Mouse (Mus musculus) forebrain, embryonic 14.5 days (tissue): ENCODE results near the gene Cycs. TPM values are rescaled to one million over a fixed set of nuclear protein-coding genes. Genes with fewer than 3 reads are reported as not detected.
A peak's percentile ranks its signal among the peaks of the same experiment; 100 is the strongest.

Experiments
- ATAC-seq: fragments of 200-750 bp; cut with Nextera tagmentation; 2 replicates; pipeline ENCODE4 v1.8.0; 2017; ENCODE audit warnings: mild to moderate bottlenecking, moderate library complexity
- DNase-seq: peaks from one replicate; pipeline ENCODE4 v3.0.0-alpha.2; 2015; ENCODE audit warnings: low spot score
- H3K27ac ChIP-seq: fragments of 300-500 bp; sonication (generic); 2 replicates; pipeline ENCODE4 v1.5.1; 2014; ENCODE audit warnings: low read depth, mild to moderate bottlenecking, control low read depth, low read length, moderate library complexity
- H3K27me3 ChIP-seq: fragments of 300-500 bp; sonication (generic); replicated peaks from 2 replicates; pipeline ENCODE4 v1.6.1; 2014; ENCODE audit warnings: low read length, control low read depth, mixed read lengths; ENCODE audit not compliant: control insufficient read depth, insufficient read depth
- H3K36me3 ChIP-seq: fragments of 300-500 bp; sonication (generic); 2 replicates; pipeline ENCODE4 v1.6.1; 2014; ENCODE audit warnings: low read length, control low read depth; ENCODE audit not compliant: control insufficient read depth, insufficient read depth
- H3K4me1 ChIP-seq: fragments of 300-500 bp; sonication (generic); 2 replicates; pipeline ENCODE4 v1.6.1; 2014; ENCODE audit warnings: antibody characterized with exemption, low read length, control low read depth; ENCODE audit not compliant: control insufficient read depth, insufficient read depth
- H3K4me2 ChIP-seq: fragments of 300-500 bp; sonication (generic); 2 replicates; pipeline ENCODE4 v1.6.1; 2014; ENCODE audit warnings: mild to moderate bottlenecking, control low read depth, low read length
- H3K4me3 ChIP-seq: fragments of 300-500 bp; sonication (generic); 2 replicates; pipeline ENCODE4 v1.5.1; 2014; ENCODE audit warnings: low read depth, low read length, control low read depth
- H3K9ac ChIP-seq: fragments of 300-500 bp; sonication (generic); 2 replicates; pipeline ENCODE4 v1.6.1; 2014; ENCODE audit warnings: mild to moderate bottlenecking, low read length, control low read depth, moderate library complexity
- H3K9me3 ChIP-seq: fragments of 300-500 bp; sonication (generic); replicated peaks from 2 replicates; pipeline ENCODE4 v1.6.1; 2016; ENCODE audit warnings: low read length, control low read depth, mixed read lengths; ENCODE audit not compliant: control insufficient read depth
- WGBS: fragments of 180-500 bp; shearing (Covaris S2); extraction: QIAGEN DNeasy Blood & Tissue Kit; methylation state at CpG from one replicate; pipeline ENCODE4 v1.1.7; 2014; 5-methylcytosine and 5-hydroxymethylcytosine counted together
- polyA plus RNA-seq: library from polyadenylated mRNA; unstranded; fragments of >200 nt; fragmentation: Nextera tagmentation; extraction: Ambion mirVana; gene quantifications from 2 replicates; pipeline ENCODE4 v1.2.1, GENCODE M21; 2014

Cycs gene
- polyA plus RNA-seq, 1 experiment from 2014 or later = 70.5 TPM

DNA sequence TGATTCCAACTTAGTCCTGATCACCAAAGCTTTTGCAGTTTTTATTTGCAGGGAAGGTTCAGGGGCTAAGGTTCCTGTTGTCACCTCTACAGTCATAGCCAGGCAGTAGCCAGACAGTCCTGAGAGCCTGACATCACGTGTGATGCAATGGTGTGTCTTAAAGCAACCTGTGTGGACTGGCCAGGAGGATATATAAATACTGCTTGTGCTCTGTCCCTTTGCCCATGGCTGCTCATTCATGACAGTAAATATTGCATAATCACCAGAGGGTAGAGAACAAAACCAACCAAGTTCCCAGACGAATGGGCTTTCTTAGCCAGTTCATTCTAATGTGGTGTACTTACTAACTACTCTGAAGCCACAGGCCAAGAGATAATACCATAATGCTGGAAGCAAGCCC is 21.1 kb upstream of the Cycs start:
- no peak overlapping the region for H3K4me3 ChIP-seq
- no peak overlapping the region for H3K27ac ChIP-seq
- ATAC-seq = no peak
- H3K4me2 ChIP-seq = no peak overlapping the region
- no peaks in the 10 kb centered on the region for H3K9me3 ChIP-seq
- no peaks in the 10 kb centered on the region for H3K4me1 ChIP-seq
- no peak for DNase-seq
- H3K27me3 ChIP-seq = no peaks in the 10 kb centered on the region
- H3K36me3 ChIP-seq = no peaks in the 10 kb centered on the region
- H3K9ac ChIP-seq = no peak overlapping the region
- WGBS = 88% methylated on average over 2 of the region's 2 CpGs

DNA sequence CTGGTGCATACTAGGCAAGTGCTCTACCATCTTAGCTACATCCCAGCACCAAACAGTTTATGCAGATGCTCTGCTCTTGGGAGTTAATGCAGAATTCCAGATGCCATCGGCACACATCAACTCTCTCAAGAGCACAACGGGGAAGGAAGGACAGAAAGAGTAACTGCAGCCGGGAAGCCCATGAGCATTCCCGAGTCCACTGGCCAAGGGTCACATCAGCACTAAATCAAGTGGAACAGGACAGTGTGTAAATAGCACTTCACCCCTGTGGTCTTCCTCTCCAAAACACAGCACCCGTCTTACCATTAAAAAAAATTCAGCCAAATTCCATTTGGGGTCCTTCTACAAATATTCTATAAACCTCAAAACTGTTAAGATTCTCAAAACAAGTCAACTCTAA is 20.0 kb upstream of the Cycs start:
- Histone ChIP-seq H3K27me3 (no peaks in the 10 kb centered on the region), H3K4me3 (no peak overlapping the region), H3K9me3 (no peaks in the 10 kb centered on the region), H3K36me3 (no peaks in the 10 kb centered on the region), H3K4me2 (no peak overlapping the region), H3K9ac (no peak overlapping the region), H3K4me1 (no peaks in the 10 kb centered on the region), H3K27ac (no peak overlapping the region)
- DNase-seq (no peak), ATAC-seq (no peak)
- 87% methylated on average over 5 of the region's 5 CpGs for WGBS

DNA sequence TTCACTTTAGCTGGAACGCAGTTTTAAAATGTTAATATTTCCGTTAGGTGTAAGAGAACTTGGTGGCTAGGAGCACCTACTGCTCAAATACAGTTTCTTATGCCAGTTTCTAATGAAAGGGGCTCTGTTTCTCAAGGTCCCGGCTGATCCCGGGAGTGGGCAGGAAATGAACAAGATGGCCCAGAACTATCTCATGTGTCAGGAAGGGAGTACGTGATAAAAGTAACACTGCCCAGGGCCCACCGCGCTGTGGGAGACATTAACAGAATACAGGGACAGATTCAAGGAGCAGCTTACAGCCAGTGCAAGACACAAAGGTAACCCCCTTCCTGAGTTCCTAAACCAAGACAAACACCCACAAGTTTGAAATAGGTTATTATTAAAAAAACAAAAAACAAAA is 19.4 kb upstream of the Cycs start:
- WGBS = 92% methylated on average over 7 of the region's 7 CpGs
- no peak overlapping the region for H3K27ac ChIP-seq

DNA sequence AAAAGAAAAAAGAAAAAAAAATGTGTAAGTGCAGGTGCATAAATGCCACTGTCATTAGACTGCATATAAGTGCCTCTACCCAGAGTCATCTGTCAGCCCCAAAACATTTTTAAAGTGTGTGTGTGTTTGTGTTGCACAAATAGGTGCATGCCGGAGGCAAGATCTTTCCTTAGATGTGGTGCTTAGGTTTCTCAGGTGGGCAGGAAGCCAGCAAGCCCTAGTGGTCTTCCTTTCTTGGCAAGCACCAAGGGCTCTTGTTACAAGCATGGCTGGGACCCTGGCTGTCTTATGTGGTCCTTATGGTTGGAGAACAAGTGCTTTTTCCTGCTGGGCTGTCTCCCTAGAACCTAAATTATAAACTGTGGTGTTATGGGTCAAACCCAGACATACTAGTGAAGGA is 5.3 kb upstream of the Cycs start:
- Histone ChIP-seq H3K9me3 (no peaks in the 10 kb centered on the region), H3K27ac (no peak overlapping the region), H3K4me1 (no peaks in the 10 kb centered on the region; the same call in 1 of the 2 replicates), H3K4me2 (no peak overlapping the region), H3K4me3 (no peak overlapping the region), H3K9ac (no peak overlapping the region), H3K27me3 (no peaks in the 10 kb centered on the region), H3K36me3 (no peaks in the 10 kb centered on the region)
- WGBS = 82% methylated on average over 1 of the region's 1 CpGs
- DNase-seq (no peak), ATAC-seq (no peak)

More for the DNA sequence above, 19.4 kb upstream of the Cycs start:
- Histone ChIP-seq H3K4me2 (no peak overlapping the region), H3K9ac (no peak overlapping the region), H3K36me3 (no peaks in the 10 kb centered on the region), H3K4me3 (no peak overlapping the region), H3K4me1 (no peaks in the 10 kb centered on the region), H3K27me3 (no peaks in the 10 kb centered on the region), H3K9me3 (no peaks in the 10 kb centered on the region)
- ATAC-seq (no peak), DNase-seq (no peak)

DNA sequence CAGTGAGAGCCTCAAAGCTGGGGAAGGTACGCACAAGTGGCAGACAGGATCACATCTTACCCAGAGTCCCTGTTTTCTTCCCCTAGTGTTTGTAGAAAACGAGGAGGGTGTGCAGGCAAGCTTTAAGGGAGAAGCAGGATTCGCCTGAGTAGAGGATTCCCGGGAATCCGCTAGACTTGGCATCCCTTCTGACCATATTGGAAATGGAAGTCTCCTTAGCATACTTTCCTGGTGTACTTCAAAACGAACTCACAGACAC is 588 bp upstream of the Cycs start:
- peak overlapping the region; percentile 84 for H3K4me2 ChIP-seq
- peak; percentile 52 for DNase-seq
- H3K27me3 ChIP-seq = no peaks in the 10 kb centered on the region
- no peaks in the 10 kb centered on the region for H3K9me3 ChIP-seq
- peaks cover 2% of the 10 kb centered on the region for H3K4me1 ChIP-seq
- H3K36me3 ChIP-seq = peaks cover 16% of the 10 kb centered on the region
- peak overlapping the region; percentile 72 for H3K27ac ChIP-seq
- H3K9ac ChIP-seq = peak overlapping the region; percentile 90
- no peak for ATAC-seq
- 11% methylated on average over 6 of the region's 6 CpGs for WGBS
- H3K4me3 ChIP-seq = peak overlapping the region; percentile 50

DNA sequence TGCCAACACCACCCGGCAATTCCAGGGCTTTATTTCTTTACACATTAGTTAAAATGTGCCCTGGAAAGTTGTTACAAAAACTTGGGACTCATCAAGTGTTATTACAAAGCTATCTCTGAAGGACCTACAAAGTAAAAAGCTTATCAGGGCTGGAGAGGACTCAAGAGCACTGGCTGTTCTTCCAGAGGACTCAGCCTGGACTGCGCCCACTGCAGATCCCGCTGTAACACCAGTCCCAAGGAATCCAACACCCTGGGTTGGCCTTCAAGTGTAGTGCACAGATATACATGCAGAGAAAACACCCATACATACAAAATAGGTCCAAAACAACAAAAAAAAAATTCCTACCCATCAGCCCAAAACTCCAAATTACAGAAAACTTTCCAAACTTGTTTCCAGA is 2.7 kb downstream of the Cycs start:
- Histone ChIP-seq H3K4me1 (peaks cover 2% of the 10 kb centered on the region), H3K4me2 (no peak overlapping the region), H3K4me3 (no peak overlapping the region), H3K27me3 (no peaks in the 10 kb centered on the region), H3K36me3 (peaks cover 16% of the 10 kb centered on the region), H3K9ac (no peak overlapping the region), H3K27ac (no peak overlapping the region), H3K9me3 (no peaks in the 10 kb centered on the region)
- ATAC-seq (no peak), DNase-seq (no peak)
- 97% methylated on average over 3 of the region's 3 CpGs for WGBS

DNA sequence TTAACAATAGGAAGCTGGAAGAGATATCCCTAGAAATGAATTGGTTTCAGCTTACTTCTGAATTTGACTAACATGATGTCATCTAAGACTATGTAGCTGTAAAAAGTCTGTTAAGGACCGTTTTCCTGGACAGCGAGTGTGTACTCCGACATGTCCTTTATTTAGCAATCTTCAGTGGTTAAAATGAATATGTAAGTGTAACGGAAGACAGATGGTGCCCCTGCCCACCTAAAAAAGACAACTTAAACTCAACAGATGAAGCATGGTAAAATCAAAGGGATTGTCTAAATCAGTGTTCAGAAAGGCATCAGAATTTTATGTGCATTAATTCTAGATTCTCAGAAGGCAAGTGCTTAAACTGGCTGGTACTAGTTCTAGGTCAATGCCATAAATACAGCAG is 3.9 kb downstream of the Cycs start:
- no peaks in the 10 kb centered on the region for H3K27me3 ChIP-seq
- H3K9ac ChIP-seq = no peak overlapping the region
- no peak for DNase-seq
- H3K36me3 ChIP-seq = peaks cover 16% of the 10 kb centered on the region
- ATAC-seq = no peak
- H3K4me2 ChIP-seq = no peak overlapping the region
- H3K27ac ChIP-seq = no peak overlapping the region
- H3K4me3 ChIP-seq = no peak overlapping the region
- H3K4me1 ChIP-seq = peaks cover 2% of the 10 kb centered on the region
- no peaks in the 10 kb centered on the region for H3K9me3 ChIP-seq
- 96% methylated on average over 4 of the region's 4 CpGs for WGBS

DNA sequence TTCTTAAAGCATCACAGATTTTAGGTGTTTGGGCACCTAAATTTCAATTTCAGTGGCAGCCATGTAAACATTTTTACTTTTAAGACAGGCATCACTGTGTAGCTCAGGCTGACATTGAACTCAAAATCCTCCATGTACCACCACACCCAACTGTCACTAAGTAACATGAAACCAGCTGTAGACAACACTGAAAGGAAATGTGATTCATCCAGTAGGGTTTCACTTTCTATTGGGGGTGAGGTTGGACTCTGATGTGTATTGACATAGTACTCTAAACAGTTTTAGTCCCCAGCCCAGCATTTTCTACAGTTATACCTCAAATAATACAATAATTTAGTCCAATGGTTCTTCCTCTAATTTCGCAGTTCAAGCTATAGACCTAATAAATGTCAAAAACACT is 5.6 kb downstream of the Cycs start:
- ATAC-seq (no peak), DNase-seq (no peak)
- H3K27ac ChIP-seq = no peak overlapping the region
- no peaks in the 10 kb centered on the region for H3K9me3 ChIP-seq
- H3K27me3 ChIP-seq = no peaks in the 10 kb centered on the region
- H3K36me3 ChIP-seq = peaks cover 16% of the 10 kb centered on the region
- no peak overlapping the region for H3K9ac ChIP-seq
- WGBS = 100% methylated on average over 1 of the region's 1 CpGs
- H3K4me2 ChIP-seq = no peak overlapping the region
- H3K4me1 ChIP-seq = peaks cover 2% of the 10 kb centered on the region; the same call in 1 of the 2 replicates
- H3K4me3 ChIP-seq = no peak overlapping the region

DNA sequence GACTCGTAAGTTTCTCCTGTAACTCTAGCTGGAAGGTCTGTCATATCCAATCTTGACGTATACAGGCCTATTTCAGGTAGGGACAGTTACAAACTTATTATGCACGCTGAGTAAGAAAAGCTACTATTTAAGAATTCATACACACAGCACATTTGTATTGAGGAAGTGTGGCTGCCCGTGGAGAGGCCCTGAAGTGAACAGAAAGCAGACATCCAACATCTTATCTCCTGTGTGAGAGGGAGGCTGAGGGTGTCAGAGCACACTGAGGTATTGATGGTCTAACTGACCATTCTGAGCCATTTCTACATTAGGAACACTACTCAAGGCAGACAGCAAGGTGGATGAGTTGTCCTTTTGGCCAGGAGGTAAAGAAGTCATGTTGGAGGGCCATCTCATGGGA is 7.5 kb downstream of the Cycs start:
- H3K27ac ChIP-seq = no peak overlapping the region
- H3K27me3 ChIP-seq = no peaks in the 10 kb centered on the region
- ATAC-seq (no peak), DNase-seq (no peak)
- no peak overlapping the region for H3K9ac ChIP-seq
- H3K9me3 ChIP-seq = no peaks in the 10 kb centered on the region
- no peaks in the 10 kb centered on the region for H3K4me1 ChIP-seq
- peaks cover 13% of the 10 kb centered on the region for H3K36me3 ChIP-seq
- WGBS = 85% methylated on average over 4 of the region's 4 CpGs
- no peak overlapping the region for H3K4me3 ChIP-seq
- no peak overlapping the region for H3K4me2 ChIP-seq

DNA sequence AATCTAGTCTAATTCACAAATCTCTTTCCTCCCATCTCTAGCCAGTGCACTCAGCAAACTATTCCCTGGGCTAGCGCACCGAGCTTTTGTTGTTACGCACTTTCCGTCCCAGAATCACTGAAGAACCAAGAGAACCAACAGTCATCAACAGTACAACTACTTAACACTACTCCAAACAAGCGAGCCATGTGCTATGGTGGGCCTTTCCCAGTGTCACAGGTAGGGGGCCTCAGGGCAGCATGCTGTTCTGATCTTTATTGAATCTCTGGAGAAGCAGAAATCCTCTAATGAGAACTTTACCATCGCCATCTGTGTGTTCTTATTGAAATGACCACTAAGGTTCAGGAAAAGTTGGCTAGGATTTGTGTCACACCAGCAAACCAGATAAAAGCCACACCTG is 8.8 kb downstream of the Cycs start:
- no peaks in the 10 kb centered on the region for H3K9me3 ChIP-seq
- no peaks in the 10 kb centered on the region for H3K4me1 ChIP-seq
- DNase-seq (no peak), ATAC-seq (no peak)
- no peak overlapping the region for H3K4me2 ChIP-seq
- H3K27me3 ChIP-seq = no peaks in the 10 kb centered on the region
- no peak overlapping the region for H3K4me3 ChIP-seq
- no peak overlapping the region for H3K27ac ChIP-seq
- 89% methylated on average over 6 of the region's 6 CpGs for WGBS
- H3K9ac ChIP-seq = no peak overlapping the region
- H3K36me3 ChIP-seq = peaks cover 1% of the 10 kb centered on the region; the same call in 1 of the 2 replicates
